Mouse (Mus musculus): ENCODE measurements at regions not wholly inside any gene's neighbourhood (a gene's known extent, or its start where the extent isn't known, plus 50 kb on each side); places are given as distances from the start of the nearest gene placed in this dataset.

GRCm38 (mm10) chr17:73023362-73024107 lies 84.2 kb upstream of the Lclat1 start:
- Histone ChIP-seq H3K36me3 (replicated peaks) (no peaks in the 10 kb centered on the region), H3K4me2 (no peak overlapping the region), H3K9ac (no peak overlapping the region), H3K27ac (no peak overlapping the region), H3K4me1 (no peaks in the 10 kb centered on the region), H3K4me3 (replicated peaks) (no peak overlapping the region), H3K27me3 (no peaks in the 10 kb centered on the region; the same call in 1 of the 2 replicates), H3K9me3 (no peaks in the 10 kb centered on the region)
- 58% methylated on average over 10 of the region's 10 CpGs for WGBS
- ATAC-seq (ENCODE audit: low FRiP score): no peak

DNA sequence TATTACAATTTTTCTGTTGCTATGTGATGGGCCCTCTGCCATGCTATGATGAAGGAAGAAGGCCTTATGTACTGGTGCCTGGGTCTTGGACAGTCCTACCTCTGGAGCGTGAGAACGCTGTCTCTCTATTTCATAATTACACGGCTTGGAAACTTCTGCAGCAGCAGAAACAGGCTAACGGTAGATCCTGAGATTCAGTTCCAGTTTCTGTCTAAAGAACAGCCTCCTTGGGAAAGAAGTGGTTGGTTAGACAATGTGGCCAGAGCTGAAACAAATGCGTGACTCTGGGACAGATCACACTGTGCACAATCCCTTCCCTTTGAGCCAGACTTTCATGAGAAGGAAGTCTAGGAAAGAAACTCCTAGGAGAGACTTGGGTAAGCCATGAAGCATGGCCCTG lies 80.7 kb upstream of the Lclat1 start:
- WGBS: 94% methylated on average over 5 of the region's 5 CpGs
- no peak for ATAC-seq (ENCODE audit: low FRiP score)
- no peak overlapping the region for H3K4me2 ChIP-seq
- H3K27me3 ChIP-seq: no peaks in the 10 kb centered on the region; the same call in 1 of the 2 replicates
- no peak overlapping the region for H3K4me3 ChIP-seq (replicated peaks)
- no peaks in the 10 kb centered on the region for H3K4me1 ChIP-seq
- H3K36me3 ChIP-seq (replicated peaks): no peaks in the 10 kb centered on the region
- H3K9ac ChIP-seq: no peak overlapping the region
- H3K9me3 ChIP-seq: no peaks in the 10 kb centered on the region
- no peak overlapping the region for H3K27ac ChIP-seq

DNA sequence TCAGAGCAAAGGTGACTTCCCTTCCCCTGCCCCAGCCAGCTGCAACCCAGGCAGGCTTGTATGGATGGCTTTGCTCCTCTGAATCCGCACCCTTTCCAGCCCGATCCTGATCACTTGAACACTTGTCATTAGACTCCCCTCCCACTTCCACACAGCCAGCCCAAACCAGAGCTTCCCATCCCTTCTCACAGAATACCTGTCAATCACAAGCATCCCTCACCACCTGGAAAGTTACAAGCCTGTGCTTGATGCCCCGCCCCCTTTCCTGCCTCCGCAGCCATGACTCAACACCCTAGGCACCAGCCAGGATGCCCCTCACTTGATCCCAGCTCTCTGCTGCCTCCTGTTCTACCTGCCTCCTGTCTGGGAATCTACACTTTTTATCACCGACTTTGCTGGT lies 76.0 kb upstream of the Lclat1 start:
- Histone ChIP-seq H3K36me3 (replicated peaks) (no peaks in the 10 kb centered on the region), H3K4me2 (no peak overlapping the region), H3K9ac (no peak overlapping the region), H3K27me3 (no peaks in the 10 kb centered on the region), H3K9me3 (no peaks in the 10 kb centered on the region), H3K27ac (no peak overlapping the region), H3K4me1 (no peaks in the 10 kb centered on the region), H3K4me3 (replicated peaks) (no peak overlapping the region)
- ATAC-seq (ENCODE audit: low FRiP score): no peak
- 70% methylated on average over 5 of the region's 5 CpGs for WGBS

- Histone ChIP-seq H3K27ac (no peak overlapping the region), H3K9me3 (no peaks in the 10 kb centered on the region), H3K36me3 (replicated peaks) (no peaks in the 10 kb centered on the region), H3K27me3 (no peaks in the 10 kb centered on the region), H3K9ac (no peak overlapping the region), H3K4me3 (replicated peaks) (no peak overlapping the region), H3K4me1 (no peaks in the 10 kb centered on the region), H3K4me2 (no peak overlapping the region)
- ATAC-seq (ENCODE audit: low FRiP score): no peak
- 70% methylated on average over 3 of the region's 3 CpGs for WGBS
Measured at GRCm38 (mm10) chr17:73032326-73032725, 75.5 kb upstream of the Lclat1 start.

DNA sequence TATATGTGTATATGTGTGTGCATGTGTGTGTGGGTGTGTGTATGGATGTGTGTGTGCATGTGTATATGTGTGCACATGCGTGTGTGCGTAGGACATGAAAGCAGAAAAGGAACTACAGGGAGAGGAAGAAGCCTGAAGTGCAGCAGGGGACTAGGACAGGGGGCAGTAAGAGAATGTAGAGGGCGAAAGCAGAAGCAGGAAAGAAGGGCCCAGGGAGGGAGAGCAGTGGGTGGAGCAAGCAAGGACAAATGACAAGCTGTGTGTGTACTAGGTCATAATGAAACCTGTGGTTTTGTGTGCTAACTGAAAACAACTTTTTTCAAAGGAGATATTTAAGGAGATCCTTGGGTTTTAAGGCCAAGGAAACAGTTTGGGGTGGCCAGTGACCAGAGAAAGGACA lies 73.4 kb upstream of the Lclat1 start:
- Histone ChIP-seq H3K36me3 (replicated peaks) (no peaks in the 10 kb centered on the region), H3K27ac (no peak overlapping the region), H3K9me3 (no peaks in the 10 kb centered on the region), H3K4me3 (replicated peaks) (no peak overlapping the region), H3K27me3 (no peaks in the 10 kb centered on the region), H3K9ac (no peak overlapping the region), H3K4me1 (no peaks in the 10 kb centered on the region), H3K4me2 (no peak overlapping the region)
- WGBS: 85% methylated on average over 3 of the region's 3 CpGs
- ATAC-seq (ENCODE audit: low FRiP score): no peak

GRCm38 (mm10) chr17:73034981-73035481 lies 72.8 kb upstream of the Lclat1 start:
- Histone ChIP-seq H3K4me3 (replicated peaks) (no peak overlapping the region), H3K36me3 (replicated peaks) (no peaks in the 10 kb centered on the region), H3K9me3 (no peaks in the 10 kb centered on the region), H3K4me2 (no peak overlapping the region), H3K4me1 (no peaks in the 10 kb centered on the region; the same call in 1 of the 2 replicates), H3K9ac (no peak overlapping the region), H3K27ac (no peak overlapping the region), H3K27me3 (no peaks in the 10 kb centered on the region)
- ATAC-seq (ENCODE audit: low FRiP score): no peak
- WGBS: 28% methylated on average over 8 of the region's 8 CpGs

DNA sequence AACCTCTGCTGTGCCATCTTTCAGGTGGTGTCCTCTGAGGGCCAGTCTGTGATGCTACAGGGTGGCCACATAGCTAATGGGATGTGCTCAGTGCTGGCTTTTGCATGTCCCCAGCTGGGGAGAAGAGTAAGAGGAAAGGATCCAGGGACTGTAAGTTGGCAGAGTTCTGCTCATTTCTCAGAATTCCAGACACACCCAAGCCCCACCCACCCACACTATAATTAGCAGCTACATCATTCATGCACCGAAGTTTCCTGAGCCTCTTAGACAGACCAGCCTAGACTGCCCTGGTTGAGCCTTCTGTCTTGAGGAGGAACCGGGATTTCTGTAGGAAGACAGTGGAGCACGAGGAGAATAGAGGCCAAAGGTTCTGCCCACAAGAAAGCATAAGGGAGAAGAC lies 70.9 kb upstream of the Lclat1 start:
- Histone ChIP-seq H3K4me2 (no peak overlapping the region), H3K9me3 (no peaks in the 10 kb centered on the region), H3K9ac (no peak overlapping the region), H3K27me3 (no peaks in the 10 kb centered on the region), H3K27ac (no peak overlapping the region), H3K36me3 (replicated peaks) (no peaks in the 10 kb centered on the region), H3K4me1 (no peaks in the 10 kb centered on the region; the same call in 1 of the 2 replicates), H3K4me3 (replicated peaks) (no peak overlapping the region)
- no peak for ATAC-seq (ENCODE audit: low FRiP score)
- 75% methylated on average over 3 of the region's 3 CpGs for WGBS

DNA sequence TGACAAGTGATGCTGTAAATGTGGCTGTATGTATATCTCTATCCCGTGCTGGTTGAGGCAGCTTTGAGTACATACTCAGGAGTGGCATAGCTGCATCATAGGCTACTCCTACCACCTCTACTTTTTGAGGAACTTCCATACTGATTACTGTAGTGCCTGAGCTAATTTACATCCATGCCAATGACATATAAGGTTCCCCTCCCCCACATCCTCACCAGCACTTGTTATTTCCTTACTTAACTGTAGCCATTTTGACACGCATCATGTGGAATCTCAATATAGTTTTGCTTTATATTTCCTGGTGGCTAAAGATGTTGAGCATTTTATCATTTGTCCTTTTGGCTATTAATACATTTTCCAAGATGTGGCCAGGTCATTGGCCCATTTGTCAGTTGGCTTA lies 69.2 kb upstream of the Lclat1 start:
- H3K27ac ChIP-seq: no peak overlapping the region
- no peaks in the 10 kb centered on the region; the same call in 1 of the 2 replicates for H3K4me1 ChIP-seq
- H3K4me3 ChIP-seq (replicated peaks): no peak overlapping the region
- H3K27me3 ChIP-seq: no peaks in the 10 kb centered on the region
- no peaks in the 10 kb centered on the region for H3K36me3 ChIP-seq (replicated peaks)
- H3K4me2 ChIP-seq: no peak overlapping the region
- no peak for ATAC-seq (ENCODE audit: low FRiP score)
- no peaks in the 10 kb centered on the region for H3K9me3 ChIP-seq
- no peak overlapping the region for H3K9ac ChIP-seq
- WGBS: 92% methylated on average over 2 of the region's 2 CpGs

- no peak overlapping the region for H3K4me2 ChIP-seq
- H3K9me3 ChIP-seq: no peaks in the 10 kb centered on the region
- H3K4me1 ChIP-seq: no peaks in the 10 kb centered on the region; the same call in 1 of the 2 replicates
- H3K36me3 ChIP-seq (replicated peaks): no peaks in the 10 kb centered on the region
- no peak overlapping the region for H3K27ac ChIP-seq
- 82% methylated on average over 5 of the region's 5 CpGs for WGBS
- no peaks in the 10 kb centered on the region for H3K27me3 ChIP-seq
- no peak overlapping the region for H3K4me3 ChIP-seq (replicated peaks)
- no peak for ATAC-seq (ENCODE audit: low FRiP score)
- H3K9ac ChIP-seq: no peak overlapping the region
Measured at GRCm38 (mm10) chr17:73044918-73045580, 62.7 kb upstream of the Lclat1 start.

- H3K4me3 ChIP-seq (replicated peaks): no peak overlapping the region
- WGBS: 58% methylated on average over 4 of the region's 4 CpGs
- no peaks in the 10 kb centered on the region for H3K9me3 ChIP-seq
- H3K27ac ChIP-seq: no peak overlapping the region
- H3K9ac ChIP-seq: no peak overlapping the region
- H3K4me2 ChIP-seq: no peak overlapping the region
- no peaks in the 10 kb centered on the region for H3K4me1 ChIP-seq
- ATAC-seq (ENCODE audit: low FRiP score): no peak
- H3K27me3 ChIP-seq: no peaks in the 10 kb centered on the region
- H3K36me3 ChIP-seq (replicated peaks): no peaks in the 10 kb centered on the region
Measured at GRCm38 (mm10) chr17:73046985-73047384, 60.8 kb upstream of the Lclat1 start.

GRCm38 (mm10) chr17:73048164-73048563 lies 59.6 kb upstream of the Lclat1 start:
- no peak overlapping the region for H3K4me3 ChIP-seq (replicated peaks)
- H3K9ac ChIP-seq: no peak overlapping the region
- no peaks in the 10 kb centered on the region for H3K4me1 ChIP-seq
- ATAC-seq (ENCODE audit: low FRiP score): no peak
- H3K4me2 ChIP-seq: no peak overlapping the region
- no peaks in the 10 kb centered on the region for H3K9me3 ChIP-seq
- H3K27me3 ChIP-seq: no peaks in the 10 kb centered on the region
- 74% methylated on average over 2 of the region's 2 CpGs for WGBS
- no peaks in the 10 kb centered on the region for H3K36me3 ChIP-seq (replicated peaks)
- no peak overlapping the region for H3K27ac ChIP-seq

DNA sequence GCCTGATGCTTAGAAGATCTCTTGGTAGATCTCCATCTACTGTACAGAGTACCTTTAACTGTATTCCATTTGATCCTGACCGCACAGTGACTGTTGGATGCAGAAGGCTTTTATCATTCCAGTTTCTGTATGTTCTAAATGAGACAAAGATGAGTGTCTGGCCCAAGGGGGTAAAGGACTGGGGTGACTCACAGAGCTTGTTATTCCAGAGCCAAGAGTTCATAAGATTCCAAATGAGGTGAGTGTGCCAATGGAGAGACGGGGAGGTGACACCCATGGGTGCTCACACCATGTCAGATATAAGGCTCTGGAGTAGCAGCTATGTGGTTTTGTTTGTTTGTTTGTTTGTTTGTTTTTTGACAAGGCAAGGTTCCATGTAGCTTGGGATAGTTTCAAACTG lies 54.8 kb upstream of the Lclat1 start:
- H3K9me3 ChIP-seq: no peaks in the 10 kb centered on the region
- H3K27me3 ChIP-seq: no peaks in the 10 kb centered on the region
- H3K9ac ChIP-seq: no peak overlapping the region
- H3K4me2 ChIP-seq: no peak overlapping the region
- H3K4me3 ChIP-seq (replicated peaks): no peak overlapping the region
- 96% methylated on average over 2 of the region's 2 CpGs for WGBS
- no peaks in the 10 kb centered on the region for H3K36me3 ChIP-seq (replicated peaks)
- H3K4me1 ChIP-seq: 0 out of 2 replicates have a peak, but pooled peaks cover 3% of the 10 kb centered on the region
- no peak overlapping the region for H3K27ac ChIP-seq
- no peak for ATAC-seq (ENCODE audit: low FRiP score)
